Mouse (Mus musculus) forebrain, embryonic 15.5 days (tissue): ENCODE results near the gene Uckl1. TPM values are rescaled to one million over a fixed set of nuclear protein-coding genes. Genes with fewer than 3 reads are reported as not detected.

Experiments used
- ATAC-seq: fragments of 200-750 bp; cut with Nextera tagmentation; replicated peaks from 2 replicates; pipeline ENCODE4 v1.8.0; 2017; ENCODE audit warnings: mild to moderate bottlenecking, moderate TSS enrichment, moderate library complexity
- H3K27ac ChIP-seq: fragments of 300-500 bp; sonication (generic); replicated peaks from 2 replicates; pipeline ENCODE4 v1.5.1; 2015; ENCODE audit warnings: mild to moderate bottlenecking, inconsistent platforms
- H3K27me3 ChIP-seq: fragments of 300-500 bp; sonication (generic); 2 replicates; pipeline ENCODE4 v1.6.1; 2015; ENCODE audit warnings: inconsistent platforms
- H3K36me3 ChIP-seq: fragments of 300-500 bp; sonication (generic); 2 replicates; pipeline ENCODE4 v1.6.1; 2015; ENCODE audit warnings: mild to moderate bottlenecking, inconsistent platforms
- H3K4me1 ChIP-seq: fragments of 300-500 bp; sonication (generic); 2 replicates; pipeline ENCODE4 v1.6.1; 2015; ENCODE audit warnings: inconsistent platforms
- H3K4me2 ChIP-seq: fragments of 300-500 bp; sonication (generic); replicated peaks from 2 replicates; pipeline ENCODE4 v1.6.1; 2015; ENCODE audit warnings: mild to moderate bottlenecking, inconsistent platforms
- H3K4me3 ChIP-seq: fragments of 300-500 bp; sonication (generic); 2 replicates; pipeline ENCODE4 v1.5.1; 2015; ENCODE audit warnings: mild to moderate bottlenecking, inconsistent platforms
- H3K9ac ChIP-seq: fragments of 300-500 bp; sonication (generic); replicated peaks from 2 replicates; pipeline ENCODE4 v1.6.1; 2015; ENCODE audit warnings: mild to moderate bottlenecking, inconsistent platforms
- H3K9me3 ChIP-seq: fragments of 300-500 bp; sonication (generic); 2 replicates; pipeline ENCODE4 v1.6.1; 2016; ENCODE audit warnings: inconsistent platforms
- WGBS: fragments of 180-500 bp; shearing (Covaris S2); methylation state at CpG from one replicate; pipeline ENCODE4 v1.1.7; 2015; ENCODE audit warnings: mixed read lengths; 5-methylcytosine and 5-hydroxymethylcytosine counted together
- microRNA-seq: library from miRNA; unstranded; fragments of <30 nt; microRNA quantifications from one replicate; pipeline ENCODE4, GENCODE M21; 2016
- polyA plus RNA-seq: library from polyadenylated mRNA; unstranded; fragments of >200 nt; fragmentation: Nextera tagmentation; extraction: Ambion mirVana; gene quantifications from 2 replicates; pipeline ENCODE4 v1.2.1, GENCODE M21; 2015

Uckl1 gene
- polyA plus RNA-seq, 1 experiment from 2014 or later = 63.8 TPM

DNA sequence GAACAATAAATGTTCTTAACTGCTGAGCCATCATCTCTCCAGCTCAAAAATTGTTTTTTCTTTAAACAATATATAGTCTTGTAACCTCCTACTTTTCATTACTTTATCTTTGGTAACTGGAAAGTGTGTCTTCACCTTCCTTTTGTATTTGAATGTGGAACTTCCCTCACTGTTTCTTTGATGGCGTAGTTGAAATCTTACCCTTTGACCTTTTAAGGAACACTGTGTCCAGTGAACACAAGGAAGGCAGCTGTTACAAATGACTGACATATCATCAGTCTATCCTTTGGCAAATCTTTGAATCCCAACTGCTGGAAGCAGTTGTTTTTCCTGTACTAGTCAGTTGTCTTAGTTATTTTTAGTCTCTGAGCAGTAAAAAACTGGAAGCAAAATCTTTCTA, 55.6 kb downstream of the Uckl1 start:
- no peak overlapping the region for H3K27ac ChIP-seq
- H3K4me1 ChIP-seq = no peaks in the 10 kb centered on the region
- ATAC-seq = no peak
- no peak overlapping the region for H3K4me2 ChIP-seq
- WGBS = 88% methylated on average over 1 of the region's 1 CpGs
- H3K27me3 ChIP-seq = no peaks in the 10 kb centered on the region
- no peak overlapping the region for H3K4me3 ChIP-seq
- H3K9me3 ChIP-seq = peaks cover 7% of the 10 kb centered on the region; the same call in 1 of the 2 replicates
- H3K36me3 ChIP-seq = peaks cover 14% of the 10 kb centered on the region; the same call in 1 of the 2 replicates
- no peak overlapping the region for H3K9ac ChIP-seq

- Histone ChIP-seq H3K4me1 (peaks cover 26% of the 10 kb centered on the region), H3K9me3 (peaks cover 4% of the 10 kb centered on the region; the same call in 1 of the 2 replicates), H3K9ac (no peak overlapping the region), H3K36me3 (peaks cover under 1% of the 10 kb centered on the region; the same call in 1 of the 2 replicates), H3K27me3 (no peaks in the 10 kb centered on the region), H3K4me2 (no peak overlapping the region), H3K4me3 (no peak overlapping the region), H3K27ac (no peak overlapping the region)
- no peak for ATAC-seq
- 94% methylated on average over 5 of the region's 5 CpGs for WGBS
Observed at GRCm38 (mm10) chr2:181525526-181525925, 59.2 kb downstream of the Uckl1 start.

GRCm38 (mm10) chr2:181522811-181523210, 61.9 kb downstream of the Uckl1 start:
- Histone ChIP-seq H3K4me3 (no peak overlapping the region), H3K36me3 (no peaks in the 10 kb centered on the region), H3K4me1 (peaks cover 37% of the 10 kb centered on the region), H3K27me3 (no peaks in the 10 kb centered on the region), H3K9ac (no peak overlapping the region), H3K27ac (no peak overlapping the region), H3K4me2 (no peak overlapping the region), H3K9me3 (no peaks in the 10 kb centered on the region)
- WGBS = 78% methylated on average over 5 of the region's 5 CpGs
- ATAC-seq = no peak

DNA sequence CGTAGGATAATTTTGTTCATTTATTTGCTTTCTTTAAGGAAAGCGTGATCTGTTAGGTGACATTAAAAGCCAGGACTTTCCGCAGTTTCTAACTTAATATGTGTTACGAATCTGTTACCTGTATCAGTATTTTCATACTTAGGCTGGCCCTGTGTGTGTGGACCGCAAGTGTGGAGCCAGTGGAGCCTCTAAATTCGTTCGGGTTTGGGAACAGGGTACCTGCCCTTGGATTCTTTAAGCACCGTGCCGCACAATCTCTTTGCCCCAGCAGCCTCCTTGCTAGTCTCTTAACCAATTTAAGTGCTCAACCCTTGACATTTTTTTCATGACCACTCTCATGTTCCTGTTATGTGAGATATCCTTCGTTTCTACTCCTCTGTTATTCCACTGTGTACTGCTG, 63.2 kb downstream of the Uckl1 start:
- Histone ChIP-seq H3K4me3 (peak overlapping the region; percentile 94), H3K27ac (no peak overlapping the region), H3K27me3 (no peaks in the 10 kb centered on the region), H3K36me3 (peaks cover 12% of the 10 kb centered on the region), H3K4me2 (peak overlapping the region; percentile 64), H3K9ac (peak overlapping the region; percentile 85), H3K9me3 (no peaks in the 10 kb centered on the region), H3K4me1 (peaks cover 37% of the 10 kb centered on the region)
- ATAC-seq = no peak
- 53% methylated on average over 10 of the region's 10 CpGs for WGBS

- H3K4me3 ChIP-seq = peak overlapping the region; percentile 94
- peak overlapping the region; percentile 64 for H3K4me2 ChIP-seq
- H3K4me1 ChIP-seq = peaks cover 37% of the 10 kb centered on the region
- H3K9me3 ChIP-seq = no peaks in the 10 kb centered on the region
- ATAC-seq = no peak
- peak overlapping the region; percentile 95 for H3K27ac ChIP-seq
- peaks cover 18% of the 10 kb centered on the region for H3K36me3 ChIP-seq
- H3K9ac ChIP-seq = peak overlapping the region; percentile 85
- H3K27me3 ChIP-seq = no peaks in the 10 kb centered on the region
- 0% methylated on average over 17 of the region's 17 CpGs for WGBS
Observed at GRCm38 (mm10) chr2:181520936-181521227, 63.8 kb downstream of the Uckl1 start.

- Histone ChIP-seq H3K36me3 (peaks cover 21% of the 10 kb centered on the region), H3K27me3 (no peaks in the 10 kb centered on the region), H3K4me1 (peaks cover 37% of the 10 kb centered on the region), H3K9me3 (no peaks in the 10 kb centered on the region), H3K4me2 (peak within 1 kb of the TSS; percentile 64), H3K27ac (peak within 1 kb of the TSS; percentile 95), H3K9ac (peak within 1 kb of the TSS; percentile 85), H3K4me3 (peak within 1 kb of the TSS; percentile 94)
- WGBS = 1% methylated on average over 74 of the region's 74 CpGs
- ATAC-seq = peak; percentile 97
Observed at GRCm38 (mm10) chr2:181520118-181520935, 64.4 kb downstream of the Uckl1 start, which contains the start of gene Dnajc5. TSS of gene Dnajc5 (plus strand) at chr2:181520485.

DNA sequence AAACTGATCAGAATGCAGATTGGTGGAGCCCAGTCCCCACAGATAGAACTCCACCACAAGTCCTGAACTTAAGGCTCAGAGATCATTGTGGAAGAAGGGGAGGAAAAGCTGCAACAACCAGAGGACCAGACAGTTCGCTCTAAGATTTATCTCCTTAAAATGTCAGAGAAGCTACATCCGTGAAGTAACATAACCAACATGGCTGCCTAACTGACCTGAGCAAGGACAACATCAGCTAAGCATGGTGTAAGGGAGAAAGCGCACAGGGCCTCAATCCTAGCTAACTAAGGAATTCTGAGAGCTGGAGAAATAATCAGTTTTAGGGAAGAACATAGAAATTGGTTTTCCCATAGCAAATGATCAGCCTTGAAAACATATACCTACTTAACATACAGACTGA, 65.5 kb downstream of the Uckl1 start:
- H3K4me2 ChIP-seq = peak overlapping the region; percentile 64
- H3K4me1 ChIP-seq = peaks cover 37% of the 10 kb centered on the region
- peak overlapping the region; percentile 95 for H3K27ac ChIP-seq
- H3K27me3 ChIP-seq = no peaks in the 10 kb centered on the region
- H3K4me3 ChIP-seq = peak overlapping the region; percentile 94
- H3K9ac ChIP-seq = peak overlapping the region; percentile 85
- H3K36me3 ChIP-seq = peaks cover 31% of the 10 kb centered on the region
- ATAC-seq = no peak
- H3K9me3 ChIP-seq = no peaks in the 10 kb centered on the region
- WGBS = 74% methylated on average over 3 of the region's 3 CpGs

Small RNA genes lying within 50 kb of the gene (microRNA-seq; reads per million reads assigned to microRNA genes)
- not detected for gene Mir7006

Other genes starting within 250 kb of the Uckl1 start
- gene Zgpat, start 220.0 kb downstream of the Uckl1 start, polyA plus RNA-seq = 82.1 TPM in 2 replicates
- gene Arfrp1, start 219.5 kb downstream of the Uckl1 start, polyA plus RNA-seq = 98.3 and 98.4 TPM in 2 replicates
- gene Lime1, start 204.8 kb downstream of the Uckl1 start, polyA plus RNA-seq = 45.7 and 45.9 TPM in 2 replicates
- gene Zbtb46, start 125.5 kb downstream of the Uckl1 start, polyA plus RNA-seq = 9.5 and 10.7 TPM in 2 replicates
- not detected in 2 replicates for gene Abhd16b, start 91.7 kb downstream of the Uckl1 start, polyA plus RNA-seq
- gene Tpd52l2, start 87.8 kb downstream of the Uckl1 start, polyA plus RNA-seq = 133 and 141 TPM in 2 replicates
- gene Dnajc5, start 64.4 kb downstream of the Uckl1 start, polyA plus RNA-seq = 199 and 209 TPM in 2 replicates
- gene Prpf6, start 7.0 kb upstream of the Uckl1 start, polyA plus RNA-seq = 72.1 and 75.4 TPM in 2 replicates
- gene Zfp512b, start 7.9 kb upstream of the Uckl1 start, polyA plus RNA-seq = 76.5 and 83.7 TPM in 2 replicates
- 110 and 112 TPM in 2 replicates for gene Samd10, start 14.3 kb upstream of the Uckl1 start, polyA plus RNA-seq
- 0.26 TPM in 1 of 2 replicates, not detected in the other for gene Gm29797, start 72.1 kb upstream of the Uckl1 start, polyA plus RNA-seq
- gene Sox18, start 86.7 kb upstream of the Uckl1 start, polyA plus RNA-seq = 12.9 and 14.7 TPM in 2 replicates
- gene Tcea2, start 95.4 kb upstream of the Uckl1 start, polyA plus RNA-seq = 44.8 and 51.4 TPM in 2 replicates
- 49.1 and 49.7 TPM in 2 replicates for gene Rgs19, start 109.1 kb upstream of the Uckl1 start, polyA plus RNA-seq
- not detected in 2 replicates for gene Lkaaear1, start 113.5 kb upstream of the Uckl1 start, polyA plus RNA-seq
- gene Oprl1, start 130.1 kb upstream of the Uckl1 start, polyA plus RNA-seq = 47.6 and 54.1 TPM in 2 replicates
- gene Myt1, start 178.4 kb upstream of the Uckl1 start, polyA plus RNA-seq = 26.7 and 30.7 TPM in 2 replicates